Mouse (Mus musculus): ENCODE data around the gene H2afb3. TPM values are rescaled to one million over a fixed set of nuclear protein-coding genes. Genes with fewer than 3 reads are reported as not detected.
"Not testable (repeated sequence)": the region's sequence is repeated elsewhere in the genome, so short reads cannot be mapped to it uniquely, and the experiment has no call there.

The H2afb3 gene
- not detected in 2 replicates for total RNA-seq (2014; rRNA removed)
- polyA plus RNA-seq (2015; fragmentation: Nextera tagmentation; extraction: Ambion mirVana) = not detected in 2 replicates

GRCm38 (mm10) chrX:120312995-120313394 lies at the start of gene H2afb3:
Gene H2afb3 (minus strand): TSS chrX:120313095.
- not testable (repeated sequence) for ATAC-seq; H3K9me3 ChIP-seq (ENCODE audit: low read length); H3K4me1 ChIP-seq (ENCODE audit: insufficient read depth); DNase-seq; H3K4me3 ChIP-seq (ENCODE audit: low read depth, low read length); H3K27ac ChIP-seq (ENCODE audit: low read depth, low read length); H3K4me2 ChIP-seq (ENCODE audit: low read depth); H3K27me3 ChIP-seq (ENCODE audit: insufficient read depth, low read length); H3K36me3 ChIP-seq (ENCODE audit: insufficient read depth); H3K9ac ChIP-seq
- 89% methylated on average over 9 of the region's 10 CpGs for WGBS

GRCm38 (mm10) chrX:120301469-120302175 lies 11.3 kb downstream of the H2afb3 start:
- TF ChIP-seq CTCF (IDR thresholded peaks at IDR 0.05; ENCODE audit: low read depth) = no peak
- no peaks in the 10 kb centered on the region for H3K27me3 ChIP-seq (ENCODE audit: insufficient read depth, low read length)
- no peaks in the 10 kb centered on the region for H3K9me3 ChIP-seq (ENCODE audit: low read length)
- no peaks in the 10 kb centered on the region for H3K36me3 ChIP-seq (ENCODE audit: insufficient read depth)
- no peaks in the 10 kb centered on the region for H3K4me1 ChIP-seq (ENCODE audit: insufficient read depth)
- no peak overlapping the region for H3K4me2 ChIP-seq (ENCODE audit: low read depth)
- 37% methylated on average over 2 of the region's 2 CpGs for WGBS
- H3K27ac ChIP-seq (ENCODE audit: low read depth, low read length) = no peak overlapping the region
- H3K9ac ChIP-seq = no peak overlapping the region
- ATAC-seq (no peak), DNase-seq (no peak)
- H3K4me3 ChIP-seq (ENCODE audit: low read depth, low read length) = no peak overlapping the region

- 12% methylated on average over 43 of the region's 46 CpGs for WGBS
- TF ChIP-seq CTCF (IDR thresholded peaks at IDR 0.05; ENCODE audit: low read depth) = peak; percentile 39
- peak; percentile 69 for DNase-seq
- H3K9ac ChIP-seq = peak overlapping the region; percentile 62
- H3K27me3 ChIP-seq (ENCODE audit: insufficient read depth, low read length) = no peaks in the 10 kb centered on the region
- peak overlapping the region; percentile 68 for H3K4me2 ChIP-seq (ENCODE audit: low read depth)
- H3K36me3 ChIP-seq (ENCODE audit: insufficient read depth) = no peaks in the 10 kb centered on the region
- no peaks in the 10 kb centered on the region for H3K9me3 ChIP-seq (ENCODE audit: low read length)
- H3K4me1 ChIP-seq (ENCODE audit: insufficient read depth) = no peaks in the 10 kb centered on the region
- H3K4me3 ChIP-seq (ENCODE audit: low read depth, low read length) = peak overlapping the region; percentile 46
- H3K27ac ChIP-seq (ENCODE audit: low read depth, low read length) = peak overlapping the region; percentile 50
- ATAC-seq = peak; percentile 73
These were observed 19.8 kb downstream of the H2afb3 start for GRCm38 (mm10) chrX:120292832-120293750.

GRCm38 (mm10) chrX:120291696-120292095 lies 21.2 kb downstream of the H2afb3 start:
- Histone ChIP-seq H3K27me3 (ENCODE audit: insufficient read depth, low read length) (no peaks in the 10 kb centered on the region), H3K4me3 (ENCODE audit: low read depth, low read length) (peak overlapping the region; percentile 46), H3K4me1 (ENCODE audit: insufficient read depth) (no peaks in the 10 kb centered on the region), H3K4me2 (ENCODE audit: low read depth) (peak overlapping the region; percentile 68), H3K27ac (ENCODE audit: low read depth, low read length) (no peak overlapping the region), H3K9me3 (ENCODE audit: low read length) (no peaks in the 10 kb centered on the region), H3K9ac (no peak overlapping the region), H3K36me3 (ENCODE audit: insufficient read depth) (no peaks in the 10 kb centered on the region)
- DNase-seq (peak; percentile 43), ATAC-seq (no peak)
- WGBS = 19% methylated on average over 13 of the region's 13 CpGs
- no peak for TF ChIP-seq CTCF (IDR thresholded peaks at IDR 0.05; ENCODE audit: low read depth)

- peak; percentile 7 for DNase-seq
- WGBS = 22% methylated on average over 18 of the region's 18 CpGs
These were observed 22.0 kb downstream of the H2afb3 start for GRCm38 (mm10) chrX:120290900-120291280.

GRCm38 (mm10) chrX:120290011-120290899 lies 22.6 kb downstream of the H2afb3 start, which contains the start of gene Pcdh11x:
Gene Pcdh11x (plus strand): TSS chrX:120290259.
- no peaks in the 10 kb centered on the region for H3K27me3 ChIP-seq (ENCODE audit: insufficient read depth, low read length)
- H3K9ac ChIP-seq = peak within 1 kb of the TSS; percentile 41; the same call in 1 of the 2 replicates
- ATAC-seq (peak; percentile 86), DNase-seq (peak; percentile 69)
- no peak within 1 kb of the TSS for H3K27ac ChIP-seq (ENCODE audit: low read depth, low read length)
- H3K4me3 ChIP-seq (ENCODE audit: low read depth, low read length) = peak within 1 kb of the TSS; percentile 46
- H3K4me1 ChIP-seq (ENCODE audit: insufficient read depth) = no peaks in the 10 kb centered on the region
- no peaks in the 10 kb centered on the region for H3K36me3 ChIP-seq (ENCODE audit: insufficient read depth)
- 19% methylated on average over 37 of the region's 40 CpGs for WGBS
- H3K4me2 ChIP-seq (ENCODE audit: low read depth) = peak within 1 kb of the TSS; percentile 68
- no peaks in the 10 kb centered on the region for H3K9me3 ChIP-seq (ENCODE audit: low read length)
- TF ChIP-seq CTCF (IDR thresholded peaks at IDR 0.05; ENCODE audit: low read depth) = peak; percentile 16; the same call in 1 of the 2 replicates

More at GRCm38 (mm10) chrX:120290900-120291280, 22.0 kb downstream of the H2afb3 start:
- Histone ChIP-seq H3K4me1 (ENCODE audit: insufficient read depth) (no peaks in the 10 kb centered on the region), H3K27ac (ENCODE audit: low read depth, low read length) (no peak overlapping the region), H3K36me3 (ENCODE audit: insufficient read depth) (no peaks in the 10 kb centered on the region), H3K4me3 (ENCODE audit: low read depth, low read length) (peak overlapping the region; percentile 46), H3K9me3 (ENCODE audit: low read length) (no peaks in the 10 kb centered on the region), H3K4me2 (ENCODE audit: low read depth) (peak overlapping the region; percentile 68), H3K27me3 (ENCODE audit: insufficient read depth, low read length) (no peaks in the 10 kb centered on the region), H3K9ac (peak overlapping the region; percentile 41; the same call in 1 of the 2 replicates)
- TF ChIP-seq CTCF (IDR thresholded peaks at IDR 0.05; ENCODE audit: low read depth) = no peak
- ATAC-seq = no peak
